Comparison of ENCODE assay signal across 20 mouse cellular contexts in the genomic region with DNA sequence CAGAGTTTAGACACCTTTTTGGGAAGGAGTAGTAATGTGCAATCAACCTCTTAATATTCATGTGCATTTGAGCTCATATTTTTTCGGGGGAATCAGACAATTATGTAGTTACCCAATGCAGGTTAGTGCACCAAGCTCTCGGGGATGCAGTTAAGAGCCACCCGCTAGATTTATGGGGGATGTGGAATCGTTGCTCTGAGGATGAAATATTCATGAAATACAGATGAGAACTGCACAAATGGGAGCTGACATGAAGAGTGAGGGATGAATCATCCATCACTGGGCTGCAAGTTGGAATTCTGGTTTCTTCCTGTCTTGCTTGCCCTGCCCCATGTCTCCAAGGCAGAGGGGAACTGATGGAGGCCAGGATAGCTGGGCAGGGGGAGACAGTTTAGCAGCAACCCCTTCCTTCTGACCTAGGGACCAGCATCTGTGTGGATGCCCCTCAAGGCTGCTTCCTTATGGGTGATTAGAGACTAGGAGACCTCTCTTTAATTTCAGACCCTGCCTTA.
DNase-seq lines count a peak whose midpoint lies in the region; ATAC-seq lines count a peak whose summit lies in the region.
"Had no signal": no experiment of that assay in that cellular context is flagged by ENCODE, and none has a peak within 500 bp of the region (broad histone marks: within the 10 kb centered on the region; RNA-seq: fewer than 3 reads in every experiment).

No protein-coding gene starts in this region.

- no peaks in the 10 kb centered on the region for H3K36me3 ChIP-seq in neural tube, embryonic 14.5 days (ENCODE audit: control insufficient read depth, insufficient read depth, low read length)
- H3K36me3 ChIP-seq: embryonic facial prominence, embryonic 13.5 days; forebrain, embryonic 12.5 days; hindbrain, embryonic 10.5 days had no signal

- H3K4me1 ChIP-seq in neural tube, embryonic 14.5 days (ENCODE audit: control insufficient read depth, insufficient read depth, low read length), result no peaks in the 10 kb centered on the region
- H3K4me1 ChIP-seq: embryonic facial prominence, embryonic 13.5 days; forebrain, embryonic 12.5 days; hindbrain, embryonic 10.5 days had no signal

- WGBS in neural tube, embryonic 14.5 days, result 53% methylated on average over 4 of the region's 4 CpGs

- DNase-seq in left cerebral cortex, adult 11 months (ENCODE audit: low spot score), result peak; percentile 10
- no peak for DNase-seq in left cerebral cortex, adult 8-10 months (ENCODE audit: low spot score in 2 of 2)
- peak; percentile 18 for DNase-seq in right cerebral cortex, adult 18-20 months
- DNase-seq in right cerebral cortex, adult 2 months (ENCODE audit: low spot score in 2 of 2), result no peak
- no peak for DNase-seq in c-Kit-positive CD71-positive TER-119-positive erythroid progenitor cells, embryonic 14.5 days (ENCODE audit: low spot score)
- DNase-seq in layer of hippocampus, adult 8-10 months (ENCODE audit: low spot score in 2 of 2), result no peak
- DNase-seq: adrenal gland, adult 2 months; adrenal gland, postnatal 25 days; cerebellum, adult 11-12 months; cerebellum, adult 9-11 months; cerebellum, postnatal 36 days; gastrocnemius, postnatal 10 days; heart, adult 2 months had no signal

- no peak overlapping the region for H3K4me2 ChIP-seq in neural tube, embryonic 14.5 days (ENCODE audit: low read depth, low read length)
- H3K4me2 ChIP-seq: embryonic facial prominence, embryonic 13.5 days; forebrain, embryonic 12.5 days; heart, embryonic 11.5 days; hindbrain, embryonic 14.5 days had no signal

- no peaks in the 10 kb centered on the region for H3K27me3 ChIP-seq in neural tube, embryonic 14.5 days (ENCODE audit: control insufficient read depth, insufficient read depth, low read length)
- H3K27me3 ChIP-seq: embryonic facial prominence, embryonic 13.5 days; forebrain, embryonic 12.5 days had no signal

- no peak overlapping the region for H3K4me3 ChIP-seq in neural tube, embryonic 14.5 days (ENCODE audit: low read depth, low read length)
- H3K4me3 ChIP-seq: embryonic facial prominence, embryonic 13.5 days; forebrain, embryonic 12.5 days; heart, adult 2 months; hindbrain, embryonic 10.5 days had no signal

- no peak overlapping the region for H3K27ac ChIP-seq in neural tube, embryonic 14.5 days (ENCODE audit: low read depth, low read length)
- H3K27ac ChIP-seq: embryonic facial prominence, embryonic 13.5 days; forebrain, embryonic 12.5 days; heart, adult 2 months; hindbrain, embryonic 10.5 days; hindbrain, embryonic 14.5 days had no signal

- H3K9me3 ChIP-seq in neural tube, embryonic 14.5 days (ENCODE audit: control insufficient read depth, low read length), result no peaks in the 10 kb centered on the region
- H3K9me3 ChIP-seq: embryonic facial prominence, embryonic 13.5 days; forebrain, embryonic 12.5 days; hindbrain, embryonic 10.5 days had no signal

- peak; percentile 68; the same call in 1 of the 2 replicates for ATAC-seq in neural tube, embryonic 14.5 days (ENCODE audit: low read depth)
- ATAC-seq: forebrain, embryonic 16.5 days had no signal

- no peak overlapping the region for H3K9ac ChIP-seq in neural tube, embryonic 14.5 days (replicated peaks; ENCODE audit: low read depth, low read length)
- H3K9ac ChIP-seq: embryonic facial prominence, embryonic 13.5 days; forebrain, embryonic 12.5 days; hindbrain, embryonic 14.5 days had no signal

Comparison
In these comparisons a context has a peak if more than half of its experiments do, and no peak if none do; other contexts are left out.
1. DNase-seq: peak in left cerebral cortex, adult 11 months (single experiment) and right cerebral cortex, adult 18-20 months (single experiment); none in left cerebral cortex, adult 8-10 months (0 of 2), right cerebral cortex, adult 2 months (0 of 2), c-Kit-positive CD71-positive TER-119-positive erythroid progenitor cells, embryonic 14.5 days (single experiment) and layer of hippocampus, adult 8-10 months (0 of 2).